Mouse (Mus musculus) limb, embryonic 10.5 days (tissue): Measurements from ENCODE around the gene Lipe. TPM values are rescaled to one million over a fixed set of nuclear protein-coding genes. Genes with fewer than 3 reads are reported as not detected.

Experiments used
- DNase-seq: peaks from one replicate; pipeline ENCODE4 v3.0.0-alpha.2; 2017; ENCODE audit warnings: low spot score
- H3K27ac ChIP-seq: fragments of 300-500 bp; sonication (generic); 2 replicates; pipeline ENCODE4 v1.5.1; 2016; ENCODE audit warnings: mild to moderate bottlenecking
- H3K27me3 ChIP-seq: fragments of 300-500 bp; sonication (generic); 2 replicates; pipeline ENCODE4 v1.6.1; 2016; ENCODE audit warnings: low read depth, mild to moderate bottlenecking; ENCODE audit not compliant: poor library complexity, severe bottlenecking
- H3K36me3 ChIP-seq: fragments of 300-500 bp; sonication (generic); 2 replicates; pipeline ENCODE4 v1.6.1; 2016; ENCODE audit warnings: mild to moderate bottlenecking, moderate library complexity
- H3K4me1 ChIP-seq: fragments of 300-500 bp; sonication (generic); 2 replicates; pipeline ENCODE4 v1.6.1; 2016
- H3K4me3 ChIP-seq: fragments of 300-500 bp; sonication (generic); 2 replicates; pipeline ENCODE4 v1.5.1; 2016; ENCODE audit warnings: mild to moderate bottlenecking, moderate library complexity
- H3K9me3 ChIP-seq: fragments of 300-500 bp; sonication (generic); replicated peaks from 2 replicates; pipeline ENCODE4 v1.6.1; 2016; ENCODE audit warnings: mild to moderate bottlenecking
- WGBS: fragments of 180-500 bp; shearing (Covaris S2); methylation state at CpG from one replicate; pipeline ENCODE4 v1.1.7; 2016; 5-methylcytosine and 5-hydroxymethylcytosine counted together
- polyA plus RNA-seq: library from polyadenylated mRNA; unstranded; fragments of >200 nt; fragmentation: Nextera tagmentation; extraction: Ambion mirVana; gene quantifications from 2 replicates; pipeline ENCODE4 v1.2.1, GENCODE M21; 2016

Gene Lipe
- polyA plus RNA-seq, 1 experiment from 2014 or later, result 8.9 TPM

DNA sequence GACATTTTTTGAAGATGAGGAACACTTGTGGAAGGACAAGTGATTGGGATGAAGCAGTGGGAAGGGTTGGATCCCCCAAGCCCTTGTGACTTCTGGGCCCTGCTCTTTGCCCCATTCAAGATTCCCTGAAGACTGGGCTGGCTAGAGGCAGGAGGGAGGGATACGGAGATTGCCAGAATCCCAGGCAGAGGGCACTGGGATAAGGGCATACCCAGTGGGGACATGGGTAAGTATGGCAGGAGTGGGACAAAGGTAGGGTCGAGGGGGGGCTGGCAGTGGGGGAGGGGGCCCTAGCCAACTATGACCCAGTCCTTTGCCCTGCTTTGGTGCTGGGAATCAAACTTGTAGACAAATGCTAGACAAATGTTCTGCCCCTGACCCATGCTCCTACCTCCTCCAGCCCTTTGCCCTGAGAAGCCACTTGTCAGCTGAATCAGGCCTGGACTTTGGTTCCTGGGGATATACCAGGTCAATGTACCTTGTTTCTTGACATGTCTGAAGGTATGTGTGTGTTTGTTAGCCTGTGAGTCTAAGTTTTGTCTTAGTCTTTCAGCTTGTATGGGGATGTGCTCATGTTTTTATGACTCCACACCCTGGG lies 6.6 kb downstream of the Lipe start:
- peaks cover 50% of the 10 kb centered on the region for H3K4me1 ChIP-seq
- peaks cover 18% of the 10 kb centered on the region for H3K36me3 ChIP-seq
- no peak for DNase-seq
- no peaks in the 10 kb centered on the region for H3K9me3 ChIP-seq
- no peak overlapping the region for H3K4me3 ChIP-seq
- no peak overlapping the region for H3K27ac ChIP-seq
- 78% methylated on average over 2 of the region's 2 CpGs for WGBS
- H3K27me3 ChIP-seq, result 0 out of 2 replicates have a peak, but pooled peaks cover 8% of the 10 kb centered on the region

DNA sequence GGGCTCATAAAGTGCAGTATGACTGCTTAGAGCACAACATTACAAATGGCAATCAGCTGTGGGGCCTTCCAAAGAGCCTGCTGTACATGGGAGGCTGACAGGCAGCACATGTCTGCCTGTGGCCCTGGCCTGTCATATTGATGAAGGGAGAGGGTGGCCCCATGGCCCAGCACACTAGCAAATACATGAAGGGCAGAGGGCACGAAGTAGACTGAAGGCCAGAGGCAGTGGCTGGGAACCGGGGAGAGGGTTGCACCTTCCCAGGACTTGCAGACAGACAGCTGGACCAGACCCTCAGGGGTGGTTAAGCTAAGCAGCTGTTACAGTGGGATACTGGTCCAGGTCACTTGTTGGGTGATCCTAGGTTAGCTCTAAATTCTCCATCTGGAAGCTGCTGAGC lies 7.5 kb downstream of the Lipe start:
- Histone ChIP-seq H3K4me3 (no peak overlapping the region), H3K4me1 (peaks cover 41% of the 10 kb centered on the region), H3K9me3 (no peaks in the 10 kb centered on the region), H3K27ac (no peak overlapping the region), H3K27me3 (0 out of 2 replicates have a peak, but pooled peaks cover 8% of the 10 kb centered on the region), H3K36me3 (peaks cover 23% of the 10 kb centered on the region)
- WGBS, result 56% methylated on average over 2 of the region's 2 CpGs
- no peak for DNase-seq

DNA sequence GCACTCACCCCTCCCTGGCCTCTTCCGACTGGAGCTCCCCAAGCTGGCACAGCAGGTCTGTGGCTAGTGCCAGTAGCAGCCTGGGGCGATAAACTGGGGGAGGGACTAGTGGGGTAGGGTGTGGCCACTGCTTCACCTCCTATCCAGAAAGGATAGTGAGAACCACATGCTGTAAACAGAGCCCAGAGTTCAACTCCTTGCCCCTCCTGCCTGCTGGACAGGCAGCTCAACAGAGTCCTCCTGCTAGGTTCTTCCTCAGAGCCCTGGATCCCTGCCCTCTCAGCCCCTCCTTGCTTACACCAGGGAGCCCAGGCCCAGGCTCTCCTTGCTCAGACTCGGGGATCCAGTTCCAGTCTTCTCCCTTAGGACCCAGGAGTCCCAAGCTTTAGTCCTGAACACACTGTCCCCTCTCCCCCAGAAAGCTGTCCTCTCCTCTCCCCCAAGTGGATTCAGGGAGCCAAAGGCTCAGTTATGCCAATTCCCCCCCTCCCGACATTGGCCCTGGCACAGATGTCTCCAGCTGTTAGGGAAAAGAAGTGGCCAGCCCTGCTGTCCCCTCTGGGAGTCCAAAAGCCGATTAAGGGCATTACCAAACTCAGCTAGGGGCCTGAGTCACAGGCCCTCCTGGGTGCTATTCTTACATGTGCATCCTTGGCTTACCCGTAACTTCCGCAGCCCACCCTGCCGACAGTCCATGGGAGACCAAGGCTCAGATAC lies 8.3 kb downstream of the Lipe start:
- H3K4me1 ChIP-seq, result peaks cover 40% of the 10 kb centered on the region
- no peaks in the 10 kb centered on the region for H3K9me3 ChIP-seq
- no peak overlapping the region for H3K27ac ChIP-seq
- no peak for DNase-seq
- 0 out of 2 replicates have a peak, but pooled peaks cover 8% of the 10 kb centered on the region for H3K27me3 ChIP-seq
- H3K4me3 ChIP-seq, result no peak overlapping the region
- peaks cover 29% of the 10 kb centered on the region for H3K36me3 ChIP-seq
- 49% methylated on average over 8 of the region's 8 CpGs for WGBS

DNA sequence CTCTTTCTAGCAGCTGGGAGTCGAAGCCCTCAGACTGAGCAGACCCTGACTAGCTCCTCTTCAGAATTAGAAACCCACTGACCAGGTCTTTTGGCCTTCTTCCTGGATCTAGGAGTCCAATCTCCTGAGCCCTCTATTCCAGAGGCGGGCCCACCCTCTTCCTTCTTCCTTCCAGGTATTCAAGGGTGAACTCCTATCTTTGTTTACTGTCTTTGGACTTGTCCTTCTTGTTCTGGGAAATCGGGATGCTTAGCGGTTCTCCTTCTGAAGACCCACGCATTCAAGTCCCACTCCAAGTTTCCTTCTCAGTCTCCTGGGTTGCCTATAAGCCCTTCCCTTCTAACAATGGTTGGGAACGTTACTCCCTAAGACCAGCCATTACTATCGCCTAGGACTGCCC lies 9.6 kb downstream of the Lipe start:
- H3K36me3 ChIP-seq, result peaks cover 42% of the 10 kb centered on the region
- H3K4me1 ChIP-seq, result peaks cover 28% of the 10 kb centered on the region
- no peak overlapping the region for H3K4me3 ChIP-seq
- WGBS, result 88% methylated on average over 7 of the region's 7 CpGs
- no peak for DNase-seq
- H3K9me3 ChIP-seq, result no peaks in the 10 kb centered on the region
- no peaks in the 10 kb centered on the region for H3K27me3 ChIP-seq
- H3K27ac ChIP-seq, result no peak overlapping the region

DNA sequence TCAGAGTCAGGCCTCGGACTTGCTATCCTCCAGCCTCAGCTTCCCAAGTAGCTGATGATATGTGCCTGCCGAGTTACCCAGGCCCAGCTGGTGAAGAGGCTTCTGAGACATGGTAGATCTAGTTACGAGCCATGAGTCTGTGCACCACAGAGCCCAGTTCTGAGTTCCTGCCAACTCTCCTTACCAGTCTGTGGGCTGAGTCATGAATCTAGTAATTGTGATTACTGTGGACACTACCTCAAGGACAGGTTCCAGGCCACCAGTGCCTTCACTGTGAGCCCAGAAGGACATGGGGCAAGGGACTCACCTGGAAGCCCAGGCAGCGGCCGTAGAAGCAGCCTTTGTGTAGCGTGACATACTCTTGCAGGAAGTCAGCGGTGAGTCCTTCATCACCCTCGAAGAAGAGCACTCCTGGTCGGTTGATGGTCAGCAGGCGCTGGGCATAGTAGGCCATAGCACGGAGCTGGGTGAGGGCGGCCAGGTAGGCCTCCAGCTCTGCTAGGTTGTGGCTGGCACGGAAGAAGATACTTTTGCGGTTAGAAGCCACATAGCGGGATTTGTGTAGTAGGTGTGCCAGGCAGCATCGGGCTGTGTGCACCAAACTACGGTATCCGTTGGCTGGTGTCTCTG lies 10.6 kb downstream of the Lipe start:
- Histone ChIP-seq H3K4me1 (peaks cover 20% of the 10 kb centered on the region), H3K27ac (no peak overlapping the region), H3K9me3 (no peaks in the 10 kb centered on the region), H3K27me3 (no peaks in the 10 kb centered on the region), H3K4me3 (no peak overlapping the region), H3K36me3 (peaks cover 52% of the 10 kb centered on the region)
- no peak for DNase-seq
- 95% methylated on average over 18 of the region's 18 CpGs for WGBS

DNA sequence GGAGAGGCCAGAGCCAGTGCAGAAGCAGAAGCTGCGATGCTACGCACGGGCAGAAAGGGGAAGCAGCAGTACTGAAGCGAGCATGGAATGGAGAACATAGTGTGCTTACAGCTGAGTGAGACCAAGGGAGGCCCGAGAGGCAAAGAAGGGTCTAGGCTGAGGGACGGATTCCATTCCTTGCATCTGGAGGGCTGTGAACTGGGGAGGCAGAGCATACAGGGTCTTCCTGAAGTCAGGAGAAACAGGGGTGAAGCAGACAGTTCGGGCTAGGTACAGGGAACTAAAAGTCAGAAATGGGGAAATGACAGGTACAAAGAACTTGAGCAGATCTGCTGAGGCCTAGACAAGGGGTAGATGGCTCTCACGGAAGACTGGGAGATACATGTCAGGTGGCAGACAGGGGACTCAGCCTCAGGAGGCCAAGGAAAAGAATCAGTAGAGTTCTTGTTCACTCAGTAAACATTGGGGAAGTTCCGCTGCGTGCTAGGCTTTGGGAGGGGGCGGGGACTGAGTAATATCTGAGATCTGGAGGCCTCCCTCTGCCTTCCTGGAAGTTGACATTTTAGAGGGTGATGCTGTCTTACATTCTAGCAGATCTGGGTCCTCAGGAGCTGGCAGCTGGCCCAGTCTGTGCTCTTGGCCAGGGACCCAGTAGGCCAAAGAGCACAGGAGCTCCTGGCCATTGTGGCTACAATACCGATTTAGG lies 12.5 kb downstream of the Lipe start:
- 87% methylated on average over 12 of the region's 12 CpGs for WGBS
- peaks cover 5% of the 10 kb centered on the region; the same call in 1 of the 2 replicates for H3K27me3 ChIP-seq
- H3K4me3 ChIP-seq, result no peak overlapping the region
- H3K4me1 ChIP-seq, result peaks cover 14% of the 10 kb centered on the region
- no peak for DNase-seq
- H3K36me3 ChIP-seq, result peaks cover 61% of the 10 kb centered on the region
- no peaks in the 10 kb centered on the region for H3K9me3 ChIP-seq
- no peak overlapping the region for H3K27ac ChIP-seq

DNA sequence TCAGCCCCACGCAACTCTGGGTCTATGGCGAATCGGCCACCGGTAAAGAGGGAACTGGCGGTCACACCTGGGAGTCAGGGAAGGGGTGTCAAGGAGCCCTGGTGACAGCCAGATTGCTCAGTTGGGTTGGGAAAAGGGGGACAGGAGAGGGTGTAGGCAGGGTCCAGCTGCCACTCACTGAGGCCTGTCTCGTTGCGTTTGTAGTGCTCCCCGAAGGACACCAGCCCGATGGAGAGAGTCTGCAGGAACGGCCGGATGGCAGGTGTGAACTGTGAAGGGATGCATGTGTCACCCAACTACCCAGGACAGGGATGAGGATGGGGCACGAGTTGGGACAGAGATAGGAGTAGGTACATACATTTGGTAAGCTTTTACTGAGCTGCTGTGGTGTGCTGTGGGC lies 13.3 kb downstream of the Lipe start:
- no peaks in the 10 kb centered on the region for H3K9me3 ChIP-seq
- H3K27me3 ChIP-seq, result peaks cover 12% of the 10 kb centered on the region
- peaks cover 12% of the 10 kb centered on the region for H3K4me1 ChIP-seq
- no peak overlapping the region for H3K27ac ChIP-seq
- WGBS, result 93% methylated on average over 12 of the region's 12 CpGs
- H3K36me3 ChIP-seq, result peaks cover 61% of the 10 kb centered on the region
- no peak overlapping the region for H3K4me3 ChIP-seq
- no peak for DNase-seq

DNA sequence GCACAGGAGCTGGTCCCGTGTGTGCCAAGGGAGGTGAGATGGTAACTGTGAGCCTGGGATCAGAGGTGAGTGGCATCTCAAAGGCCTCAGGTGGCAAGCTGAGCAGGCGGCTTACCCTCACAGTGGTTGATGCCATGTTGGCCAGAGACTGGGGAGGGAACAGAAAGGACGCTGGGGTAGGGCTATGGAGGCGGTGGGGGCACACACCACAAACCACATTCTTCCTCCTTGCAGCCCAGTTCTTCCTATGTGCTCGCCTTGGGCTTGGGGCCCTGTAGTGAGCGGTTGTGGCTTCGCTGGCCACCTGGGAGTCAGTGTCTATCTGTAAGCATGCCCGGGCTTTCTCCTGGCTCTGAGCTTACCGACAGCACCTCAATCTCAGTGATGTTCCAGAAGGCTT lies 13.7 kb downstream of the Lipe start:
- peaks cover 12% of the 10 kb centered on the region for H3K27me3 ChIP-seq
- H3K4me1 ChIP-seq, result peaks cover 12% of the 10 kb centered on the region
- peaks cover 61% of the 10 kb centered on the region for H3K36me3 ChIP-seq
- H3K27ac ChIP-seq, result no peak overlapping the region
- DNase-seq, result no peak
- no peaks in the 10 kb centered on the region for H3K9me3 ChIP-seq
- H3K4me3 ChIP-seq, result no peak overlapping the region
- WGBS, result 91% methylated on average over 9 of the region's 9 CpGs

DNA sequence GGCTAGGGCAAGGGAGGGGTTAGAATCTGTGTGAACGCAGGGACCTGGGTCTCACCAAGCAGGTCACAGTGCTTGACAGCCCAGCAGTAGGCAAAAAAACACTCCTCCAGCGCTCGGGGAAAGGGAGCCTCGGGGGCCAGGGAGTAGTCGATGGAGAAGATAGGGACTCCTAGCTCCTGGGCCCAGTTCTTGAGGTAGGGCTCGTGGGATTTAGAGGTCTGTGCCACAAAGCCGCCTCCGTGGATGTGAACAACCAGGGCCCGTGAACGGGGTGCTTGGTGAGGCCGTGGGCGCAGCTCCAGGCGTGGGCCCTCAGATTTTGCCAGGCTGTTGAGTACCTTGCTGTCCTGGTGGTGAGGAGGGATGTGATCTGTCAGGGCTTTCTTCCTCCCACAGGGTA lies 14.2 kb downstream of the Lipe start:
- no peak overlapping the region for H3K4me3 ChIP-seq
- H3K9me3 ChIP-seq, result no peaks in the 10 kb centered on the region
- no peak overlapping the region for H3K27ac ChIP-seq
- DNase-seq, result no peak
- H3K36me3 ChIP-seq, result peaks cover 61% of the 10 kb centered on the region
- peaks cover 15% of the 10 kb centered on the region for H3K4me1 ChIP-seq
- H3K27me3 ChIP-seq, result peaks cover 12% of the 10 kb centered on the region
- 91% methylated on average over 13 of the region's 13 CpGs for WGBS

DNA sequence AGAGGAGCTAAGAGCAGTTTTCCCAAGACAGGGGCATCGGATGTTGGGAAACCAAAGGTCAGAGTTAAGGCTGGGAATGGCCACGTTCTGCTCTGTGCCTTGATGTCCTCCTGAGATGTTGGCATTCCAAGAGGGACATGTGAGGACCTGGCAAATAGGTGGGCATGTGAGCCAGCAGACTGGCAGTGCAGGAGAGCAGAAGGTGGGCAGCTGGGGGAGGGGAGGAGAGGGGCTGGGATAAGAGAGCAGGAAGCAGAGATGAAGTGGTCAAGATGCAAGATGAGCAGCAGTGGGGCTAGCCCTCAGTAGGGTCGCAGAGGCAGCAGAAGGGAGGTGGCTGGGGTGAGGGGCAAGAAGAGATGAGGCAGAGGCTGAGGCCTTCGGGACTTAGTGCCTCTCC lies 14.6 kb downstream of the Lipe start:
- peaks cover 12% of the 10 kb centered on the region for H3K27me3 ChIP-seq
- H3K4me1 ChIP-seq, result peaks cover 18% of the 10 kb centered on the region
- DNase-seq, result no peak
- H3K4me3 ChIP-seq, result no peak overlapping the region
- 88% methylated on average over 4 of the region's 4 CpGs for WGBS
- H3K36me3 ChIP-seq, result peaks cover 61% of the 10 kb centered on the region
- H3K27ac ChIP-seq, result no peak overlapping the region
- H3K9me3 ChIP-seq, result no peaks in the 10 kb centered on the region

DNA sequence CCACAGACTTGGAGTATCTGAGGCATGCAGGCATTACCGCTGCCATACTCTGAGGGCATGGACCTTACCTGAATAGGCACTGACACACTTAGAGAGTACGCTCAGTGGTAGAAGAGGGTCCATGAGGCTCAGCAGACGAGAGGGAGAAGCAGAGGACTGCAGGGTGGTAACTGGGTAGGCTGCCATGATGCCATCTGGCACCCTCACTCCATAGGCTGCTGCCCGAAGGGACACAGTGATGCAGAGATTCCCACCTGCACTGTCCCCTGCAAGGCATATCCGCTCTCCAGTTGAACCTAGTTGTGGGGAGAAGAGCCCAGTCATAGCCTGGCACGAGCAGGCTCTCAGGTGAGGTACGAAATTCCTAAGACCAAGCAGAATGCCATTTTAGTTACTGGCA lies 15.1 kb downstream of the Lipe start:
- Histone ChIP-seq H3K4me1 (peaks cover 18% of the 10 kb centered on the region), H3K9me3 (no peaks in the 10 kb centered on the region), H3K4me3 (no peak overlapping the region), H3K27ac (no peak overlapping the region), H3K27me3 (peaks cover 12% of the 10 kb centered on the region), H3K36me3 (peaks cover 57% of the 10 kb centered on the region)
- DNase-seq, result no peak
- 88% methylated on average over 7 of the region's 7 CpGs for WGBS

DNA sequence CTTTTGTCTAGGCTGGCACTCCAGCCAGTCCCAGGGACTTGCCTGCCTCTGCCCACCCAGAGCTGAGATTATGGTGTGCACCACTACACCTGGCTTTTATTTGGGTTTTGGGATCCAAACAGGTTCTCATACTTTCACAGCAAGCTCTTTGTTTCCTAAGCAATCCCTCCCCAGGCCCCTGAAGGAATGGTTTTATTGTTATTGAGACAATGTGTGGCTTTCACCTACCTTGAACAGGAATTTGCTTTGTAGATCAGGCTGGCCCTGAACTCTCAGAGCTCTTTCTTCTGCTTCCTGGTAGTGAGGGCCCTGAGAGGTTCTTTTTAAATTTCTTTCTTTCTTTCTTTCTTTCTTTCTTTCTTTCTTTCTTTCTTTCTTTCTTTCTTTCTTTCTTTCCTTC lies 16.0 kb downstream of the Lipe start:
- H3K27ac ChIP-seq, result no peak overlapping the region
- no peak for DNase-seq
- H3K9me3 ChIP-seq, result no peaks in the 10 kb centered on the region
- H3K36me3 ChIP-seq, result peaks cover 49% of the 10 kb centered on the region
- H3K4me1 ChIP-seq, result peaks cover 19% of the 10 kb centered on the region
- peaks cover 12% of the 10 kb centered on the region for H3K27me3 ChIP-seq
- H3K4me3 ChIP-seq, result no peak overlapping the region

DNA sequence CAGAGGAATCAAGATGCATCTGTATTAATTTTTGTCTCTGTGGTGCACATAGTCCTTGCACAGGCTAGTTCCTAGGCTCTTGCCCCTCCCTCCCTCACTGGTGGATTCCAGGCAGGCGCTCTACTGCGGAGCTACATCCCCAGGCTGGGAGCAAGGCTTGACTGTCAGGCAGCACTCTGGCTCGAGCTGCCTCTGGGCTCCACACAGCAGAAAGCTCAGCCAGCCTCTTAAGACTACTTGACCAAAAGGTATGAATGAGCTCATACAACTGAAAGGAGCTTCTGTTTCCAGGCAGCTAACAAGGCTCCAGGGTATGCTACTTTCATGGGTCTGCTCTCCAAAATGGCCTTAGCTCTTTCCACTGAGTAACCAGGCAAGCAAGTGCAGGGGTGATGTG lies 17.2 kb downstream of the Lipe start:
- Histone ChIP-seq H3K9me3 (no peaks in the 10 kb centered on the region), H3K27ac (no peak overlapping the region), H3K36me3 (peaks cover 40% of the 10 kb centered on the region), H3K4me1 (peaks cover 32% of the 10 kb centered on the region), H3K27me3 (peaks cover 22% of the 10 kb centered on the region), H3K4me3 (no peak overlapping the region)
- DNase-seq, result no peak
- WGBS, result 52% methylated on average over 3 of the region's 3 CpGs
